Mouse (Mus musculus): ENCODE results near the gene Tmco1. TPM values are rescaled to one million over a fixed set of nuclear protein-coding genes. Genes with fewer than 3 reads are reported as not detected.

The Tmco1 gene
- polyA plus RNA-seq (2015; fragmentation: Nextera tagmentation; extraction: Ambion mirVana), result 68.3 and 69.8 TPM in 2 replicates

- Histone ChIP-seq H3K27ac (replicated peaks) (peak within 1 kb of the TSS; percentile 96), H3K4me1 (replicated peaks) (peaks cover 11% of the 10 kb centered on the region)
- peak; percentile 98 for ATAC-seq (ENCODE audit: low FRiP score, low read depth)
These were observed at the start of gene Tmco1 for GRCm38 (mm10) chr1:167308261-167309054. Tmco1 (plus strand) TSS chr1:167308378.

GRCm38 (mm10) chr1:167259702-167260101, 48.5 kb upstream of the Tmco1 start:
- no peaks in the 10 kb centered on the region for H3K9me3 ChIP-seq
- H3K4me2 ChIP-seq, result no peak overlapping the region
- no peak overlapping the region for H3K9ac ChIP-seq
- 60% methylated on average over 10 of the region's 10 CpGs for WGBS
- H3K27ac ChIP-seq (replicated peaks), result no peak overlapping the region
- no peak for ATAC-seq (ENCODE audit: low FRiP score, low read depth)
- no peak overlapping the region for H3K4me3 ChIP-seq
- H3K36me3 ChIP-seq, result no peaks in the 10 kb centered on the region
- no peaks in the 10 kb centered on the region for H3K27me3 ChIP-seq
- peaks cover 6% of the 10 kb centered on the region; the same call in 1 of the 2 replicates for H3K4me1 ChIP-seq (replicated peaks)

More at GRCm38 (mm10) chr1:167308261-167309054, at the start of gene Tmco1:
- H3K36me3 ChIP-seq, result no peaks in the 10 kb centered on the region; the same call in 1 of the 2 replicates
- H3K9ac ChIP-seq, result peak within 1 kb of the TSS; percentile 91
- peak within 1 kb of the TSS; percentile 86 for H3K4me3 ChIP-seq
- H3K27me3 ChIP-seq, result no peaks in the 10 kb centered on the region
- peak within 1 kb of the TSS; percentile 88 for H3K4me2 ChIP-seq
- under 1% methylated on average over 81 of the region's 82 CpGs for WGBS
- H3K9me3 ChIP-seq, result no peaks in the 10 kb centered on the region

- peaks cover 5% of the 10 kb centered on the region; the same call in 1 of the 2 replicates for H3K4me1 ChIP-seq (replicated peaks)
- H3K4me3 ChIP-seq, result no peak overlapping the region
- no peaks in the 10 kb centered on the region for H3K27me3 ChIP-seq
- H3K9me3 ChIP-seq, result no peaks in the 10 kb centered on the region
- no peak for ATAC-seq (ENCODE audit: low FRiP score, low read depth)
- no peak overlapping the region for H3K4me2 ChIP-seq
- H3K36me3 ChIP-seq, result no peaks in the 10 kb centered on the region
- WGBS, result 94% methylated on average over 11 of the region's 11 CpGs
- H3K9ac ChIP-seq, result no peak overlapping the region
- H3K27ac ChIP-seq (replicated peaks), result no peak overlapping the region
These were observed 46.4 kb upstream of the Tmco1 start for GRCm38 (mm10) chr1:167261750-167262149.

GRCm38 (mm10) chr1:167262489-167263041, 45.6 kb upstream of the Tmco1 start:
- no peak for ATAC-seq (ENCODE audit: low FRiP score, low read depth)

GRCm38 (mm10) chr1:167265366-167265765, 42.8 kb upstream of the Tmco1 start:
- Histone ChIP-seq H3K4me2 (no peak overlapping the region), H3K4me1 (replicated peaks) (peaks cover 15% of the 10 kb centered on the region), H3K9ac (no peak overlapping the region), H3K36me3 (no peaks in the 10 kb centered on the region), H3K27ac (replicated peaks) (no peak overlapping the region), H3K9me3 (no peaks in the 10 kb centered on the region), H3K4me3 (no peak overlapping the region), H3K27me3 (no peaks in the 10 kb centered on the region)
- no peak for ATAC-seq (ENCODE audit: low FRiP score, low read depth)
- 90% methylated on average over 4 of the region's 4 CpGs for WGBS

More at GRCm38 (mm10) chr1:167262489-167263041, 45.6 kb upstream of the Tmco1 start:
- Histone ChIP-seq H3K4me1 (replicated peaks) (no peaks in the 10 kb centered on the region; the same call in 1 of the 2 replicates), H3K36me3 (no peaks in the 10 kb centered on the region), H3K9me3 (no peaks in the 10 kb centered on the region), H3K27me3 (no peaks in the 10 kb centered on the region), H3K4me2 (no peak overlapping the region), H3K4me3 (no peak overlapping the region), H3K27ac (replicated peaks) (no peak overlapping the region), H3K9ac (no peak overlapping the region)
- 70% methylated on average over 10 of the region's 10 CpGs for WGBS

- H3K27me3 ChIP-seq, result no peaks in the 10 kb centered on the region
- WGBS, result 91% methylated on average over 3 of the region's 3 CpGs
- no peak overlapping the region for H3K9ac ChIP-seq
- no peak overlapping the region for H3K4me2 ChIP-seq
- no peaks in the 10 kb centered on the region for H3K36me3 ChIP-seq
- peaks cover 29% of the 10 kb centered on the region for H3K4me1 ChIP-seq (replicated peaks)
- H3K4me3 ChIP-seq, result no peak overlapping the region
- no peak for ATAC-seq (ENCODE audit: low FRiP score, low read depth)
- H3K9me3 ChIP-seq, result no peaks in the 10 kb centered on the region
- H3K27ac ChIP-seq (replicated peaks), result no peak overlapping the region
These were observed 41.5 kb upstream of the Tmco1 start for GRCm38 (mm10) chr1:167266720-167267119.

- no peak for ATAC-seq (ENCODE audit: low FRiP score, low read depth)
- Histone ChIP-seq H3K9me3 (no peaks in the 10 kb centered on the region), H3K4me3 (no peak overlapping the region), H3K9ac (no peak overlapping the region), H3K36me3 (no peaks in the 10 kb centered on the region), H3K27me3 (no peaks in the 10 kb centered on the region), H3K4me2 (no peak overlapping the region), H3K27ac (replicated peaks) (no peak overlapping the region), H3K4me1 (replicated peaks) (peaks cover 37% of the 10 kb centered on the region)
- 93% methylated on average over 9 of the region's 9 CpGs for WGBS
These were observed 39.7 kb upstream of the Tmco1 start for GRCm38 (mm10) chr1:167268360-167269063.

- 35% methylated on average over 14 of the region's 14 CpGs for WGBS
- peak; percentile 9; the same call in 1 of the 2 replicates for ATAC-seq (ENCODE audit: low FRiP score, low read depth)
- H3K9ac ChIP-seq, result no peak overlapping the region
- H3K4me1 ChIP-seq (replicated peaks), result peaks cover 45% of the 10 kb centered on the region
- peak overlapping the region; percentile 58; the same call in 1 of the 2 replicates for H3K4me2 ChIP-seq
- no peaks in the 10 kb centered on the region for H3K9me3 ChIP-seq
- no peaks in the 10 kb centered on the region for H3K27me3 ChIP-seq
- 0 out of 2 replicates have a peak overlapping the region, but pooled peaks have one; percentile 72 for H3K27ac ChIP-seq (replicated peaks)
- no peaks in the 10 kb centered on the region for H3K36me3 ChIP-seq
- no peak overlapping the region for H3K4me3 ChIP-seq
These were observed 38.8 kb upstream of the Tmco1 start for GRCm38 (mm10) chr1:167269350-167269811.

GRCm38 (mm10) chr1:167269856-167270270, 38.3 kb upstream of the Tmco1 start:
- H3K27me3 ChIP-seq, result no peaks in the 10 kb centered on the region
- H3K4me3 ChIP-seq, result no peak overlapping the region
- H3K4me1 ChIP-seq (replicated peaks), result peaks cover 45% of the 10 kb centered on the region
- H3K4me2 ChIP-seq, result peak overlapping the region; percentile 58
- H3K27ac ChIP-seq (replicated peaks), result peak overlapping the region; percentile 72
- WGBS, result 9% methylated on average over 6 of the region's 6 CpGs
- peak; percentile 43 for ATAC-seq (ENCODE audit: low FRiP score, low read depth)
- H3K9me3 ChIP-seq, result no peaks in the 10 kb centered on the region
- H3K36me3 ChIP-seq, result no peaks in the 10 kb centered on the region
- H3K9ac ChIP-seq, result 0 out of 2 replicates have a peak overlapping the region, but pooled peaks have one; percentile 16

GRCm38 (mm10) chr1:167270342-167271111, 37.7 kb upstream of the Tmco1 start:
- peak overlapping the region; percentile 72 for H3K27ac ChIP-seq (replicated peaks)
- no peaks in the 10 kb centered on the region for H3K36me3 ChIP-seq
- peaks cover 45% of the 10 kb centered on the region for H3K4me1 ChIP-seq (replicated peaks)
- peak overlapping the region; percentile 25 for H3K4me3 ChIP-seq
- H3K9ac ChIP-seq, result peak overlapping the region; percentile 16; the same call in 1 of the 2 replicates
- no peaks in the 10 kb centered on the region for H3K9me3 ChIP-seq
- peak; percentile 50 for ATAC-seq (ENCODE audit: low FRiP score, low read depth)
- H3K4me2 ChIP-seq, result peak overlapping the region; percentile 58
- 4% methylated on average over 19 of the region's 19 CpGs for WGBS
- H3K27me3 ChIP-seq, result no peaks in the 10 kb centered on the region

GRCm38 (mm10) chr1:167271304-167271703, 36.9 kb upstream of the Tmco1 start:
- H3K4me2 ChIP-seq, result peak overlapping the region; percentile 58
- H3K9ac ChIP-seq, result no peak overlapping the region
- H3K4me3 ChIP-seq, result no peak overlapping the region
- 49% methylated on average over 4 of the region's 4 CpGs for WGBS
- no peak for ATAC-seq (ENCODE audit: low FRiP score, low read depth)
- H3K27ac ChIP-seq (replicated peaks), result peak overlapping the region; percentile 72; the same call in 1 of the 2 replicates
- H3K9me3 ChIP-seq, result no peaks in the 10 kb centered on the region
- no peaks in the 10 kb centered on the region for H3K36me3 ChIP-seq
- no peaks in the 10 kb centered on the region for H3K27me3 ChIP-seq
- peaks cover 45% of the 10 kb centered on the region for H3K4me1 ChIP-seq (replicated peaks)

Data from hindbrain, embryonic 15.5 days (tissue).